Mouse (Mus musculus): ENCODE results near the gene Inpp1. TPM values are rescaled to one million over a fixed set of nuclear protein-coding genes. Genes with fewer than 3 reads are reported as not detected.

Gene Inpp1
- polyA plus RNA-seq, 1 experiment from 2014 or later, result 18.6 TPM

Other genes with a start within 250 kb of the Inpp1 start
- gene Nemp2, start 187.0 kb downstream of the Inpp1 start, polyA plus RNA-seq (2015; fragmentation: Nextera tagmentation; extraction: Ambion mirVana), result 4.4 and 4.8 TPM in 2 replicates
- 3.2 and 3.6 TPM in 2 replicates for gene Mfsd6, start 90.2 kb downstream of the Inpp1 start, polyA plus RNA-seq (2015; fragmentation: Nextera tagmentation; extraction: Ambion mirVana)
- 30.0 and 30.9 TPM in 2 replicates for gene Hibch, start 27.2 kb upstream of the Inpp1 start, polyA plus RNA-seq (2015; fragmentation: Nextera tagmentation; extraction: Ambion mirVana)
- 1.6 TPM in 2 replicates for gene 1700019D03Rik, start 202.5 kb upstream of the Inpp1 start, polyA plus RNA-seq (2015; fragmentation: Nextera tagmentation; extraction: Ambion mirVana)
- 4.8 and 5.1 TPM in 2 replicates for gene Mstn, start 244.0 kb upstream of the Inpp1 start, polyA plus RNA-seq (2015; fragmentation: Nextera tagmentation; extraction: Ambion mirVana)

Measured in heart, embryonic 13.5 days (tissue).